Mouse (Mus musculus) heart, embryonic 15.5 days (tissue): ENCODE results near the gene Afap1. TPM values are rescaled to one million over a fixed set of nuclear protein-coding genes. Genes with fewer than 3 reads are reported as not detected.

Experiments used
- ATAC-seq: fragments of 200-750 bp; cut with Nextera tagmentation; replicated peaks from 2 replicates; pipeline ENCODE4 v1.8.0; 2017; ENCODE audit warnings: low read depth, moderate TSS enrichment; ENCODE audit not compliant: insufficient number of reproducible peaks, insufficient read depth, low FRiP score
- H3K27ac ChIP-seq: fragments of 300-500 bp; sonication (generic); 2 replicates; pipeline ENCODE4 v1.5.1; 2015; ENCODE audit warnings: mild to moderate bottlenecking, inconsistent platforms
- H3K27me3 ChIP-seq: fragments of 300-500 bp; sonication (generic); 2 replicates; pipeline ENCODE4 v1.6.1; 2015; ENCODE audit warnings: inconsistent platforms
- H3K36me3 ChIP-seq: fragments of 300-500 bp; sonication (generic); 2 replicates; pipeline ENCODE4 v1.6.1; 2015; ENCODE audit warnings: mild to moderate bottlenecking, inconsistent platforms
- H3K4me1 ChIP-seq: fragments of 300-500 bp; sonication (generic); replicated peaks from 2 replicates; pipeline ENCODE4 v1.6.1; 2015; ENCODE audit warnings: inconsistent platforms
- H3K4me2 ChIP-seq: fragments of 300-500 bp; sonication (generic); 2 replicates; pipeline ENCODE4 v1.6.1; 2015; ENCODE audit warnings: inconsistent platforms, mild to moderate bottlenecking, moderate library complexity
- H3K4me3 ChIP-seq: fragments of 300-500 bp; sonication (generic); 2 replicates; pipeline ENCODE4 v1.5.1; 2015; ENCODE audit warnings: mild to moderate bottlenecking, inconsistent platforms
- H3K9ac ChIP-seq: fragments of 300-500 bp; sonication (generic); 2 replicates; pipeline ENCODE4 v1.6.1; 2015; ENCODE audit warnings: mild to moderate bottlenecking, inconsistent platforms
- H3K9me3 ChIP-seq: fragments of 300-500 bp; sonication (generic); replicated peaks from 2 replicates; pipeline ENCODE4 v1.6.1; 2016; ENCODE audit warnings: inconsistent platforms
- WGBS: fragments of 180-500 bp; shearing (Covaris S2); methylation state at CpG from one replicate; pipeline ENCODE4 v1.1.7; 2015; ENCODE audit warnings: mixed read lengths; 5-methylcytosine and 5-hydroxymethylcytosine counted together
- polyA plus RNA-seq: library from polyadenylated mRNA; unstranded; fragments of >200 nt; fragmentation: Nextera tagmentation; extraction: Ambion mirVana; gene quantifications from 2 replicates; pipeline ENCODE4 v1.2.1, GENCODE M21; 2015

Afap1 gene
- polyA plus RNA-seq, 1 experiment from 2014 or later, result 22.6 TPM

DNA sequence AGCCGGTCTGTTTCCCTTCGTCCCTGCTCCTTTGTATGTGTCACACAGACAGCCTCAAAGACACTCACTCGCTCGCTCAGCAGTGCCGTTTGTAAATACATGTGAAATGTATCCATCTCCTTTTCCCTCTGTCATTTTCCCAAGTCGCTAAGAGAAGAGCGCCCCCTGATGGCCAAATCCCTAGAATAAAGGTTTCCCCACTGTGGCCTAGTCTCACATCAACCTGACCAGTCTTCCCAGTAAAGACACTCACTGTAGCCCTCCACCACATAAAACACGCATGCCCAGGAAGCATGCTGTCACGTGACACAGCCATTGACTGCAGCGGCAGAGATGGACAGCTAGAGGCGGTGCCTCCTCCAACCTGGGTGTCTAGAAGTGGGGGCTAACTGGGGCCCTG lies 8.9 kb upstream of the Afap1 start:
- Histone ChIP-seq H3K27ac (no peak overlapping the region), H3K9ac (no peak overlapping the region), H3K9me3 (no peaks in the 10 kb centered on the region), H3K36me3 (no peaks in the 10 kb centered on the region), H3K4me3 (no peak overlapping the region), H3K27me3 (no peaks in the 10 kb centered on the region), H3K4me2 (no peak overlapping the region), H3K4me1 (peaks cover 5% of the 10 kb centered on the region)
- WGBS, result 46% methylated on average over 11 of the region's 11 CpGs
- ATAC-seq, result no peak

DNA sequence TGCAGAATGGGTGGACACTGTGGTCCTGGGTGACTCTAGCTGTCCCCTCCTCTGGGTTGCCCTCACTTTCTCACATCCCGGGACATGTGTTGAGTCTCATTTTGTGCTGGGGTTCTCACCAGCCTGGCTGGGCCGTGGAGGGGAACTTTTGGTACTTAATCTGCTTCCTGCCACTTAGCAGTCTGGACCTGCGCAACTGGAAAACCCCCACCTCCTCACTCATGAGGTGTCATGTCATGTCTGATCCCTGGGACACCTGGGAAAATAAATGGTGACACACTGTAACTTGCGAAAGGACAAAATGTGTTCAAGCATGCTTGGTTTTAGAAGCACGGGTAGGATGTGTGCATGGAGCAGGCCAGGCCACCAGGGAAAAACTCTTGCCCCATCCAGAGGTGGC lies 8.4 kb upstream of the Afap1 start:
- Histone ChIP-seq H3K4me1 (peaks cover 3% of the 10 kb centered on the region), H3K27ac (no peak overlapping the region), H3K9ac (no peak overlapping the region), H3K36me3 (no peaks in the 10 kb centered on the region), H3K27me3 (no peaks in the 10 kb centered on the region), H3K4me3 (no peak overlapping the region), H3K4me2 (no peak overlapping the region), H3K9me3 (no peaks in the 10 kb centered on the region)
- ATAC-seq, result no peak
- 84% methylated on average over 5 of the region's 5 CpGs for WGBS

DNA sequence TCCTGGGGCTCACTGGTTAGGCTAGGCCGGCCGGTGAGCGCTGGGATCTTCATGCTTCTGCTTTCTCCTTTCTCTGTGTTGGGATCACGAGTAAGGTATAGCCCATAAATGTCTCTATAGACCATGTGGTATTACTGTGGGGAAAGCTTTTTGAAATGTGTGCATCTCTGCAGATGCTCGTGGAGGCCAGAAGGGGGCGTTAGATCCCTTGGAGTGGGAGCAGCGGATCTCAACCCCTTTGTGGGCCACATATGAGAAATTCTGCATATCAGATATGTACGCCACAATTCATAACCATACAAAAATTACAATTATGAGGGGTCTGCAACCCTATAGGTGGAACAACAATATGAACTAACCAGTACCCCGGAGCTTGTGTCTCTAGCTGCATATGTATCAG lies 4.2 kb upstream of the Afap1 start:
- WGBS, result 46% methylated on average over 9 of the region's 9 CpGs
- Histone ChIP-seq H3K4me2 (no peak overlapping the region), H3K36me3 (no peaks in the 10 kb centered on the region), H3K27ac (no peak overlapping the region), H3K9me3 (no peaks in the 10 kb centered on the region), H3K27me3 (no peaks in the 10 kb centered on the region), H3K4me1 (peaks cover 8% of the 10 kb centered on the region), H3K4me3 (no peak overlapping the region), H3K9ac (no peak overlapping the region)
- ATAC-seq, result no peak

DNA sequence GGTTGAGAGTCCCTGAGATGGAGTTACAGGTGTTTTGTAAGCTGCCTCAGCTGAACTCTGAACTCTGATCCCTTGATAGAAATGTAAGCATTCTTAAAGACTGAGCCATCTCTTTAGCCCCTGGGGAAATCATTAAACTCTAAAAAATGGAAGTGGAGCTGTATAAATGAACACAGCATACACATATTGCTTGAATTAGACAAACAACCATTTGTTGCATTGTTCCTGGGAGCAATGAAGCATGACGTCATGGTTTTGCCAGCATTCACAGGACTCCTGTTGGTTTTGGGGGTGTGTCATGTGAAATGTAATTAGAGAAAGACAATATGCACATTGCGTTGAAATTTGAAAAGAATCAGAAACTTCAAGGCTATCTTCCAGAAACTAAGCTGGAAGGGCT lies 3.5 kb upstream of the Afap1 start:
- H3K9me3 ChIP-seq, result no peaks in the 10 kb centered on the region
- no peaks in the 10 kb centered on the region for H3K36me3 ChIP-seq
- no peaks in the 10 kb centered on the region for H3K27me3 ChIP-seq
- no peak overlapping the region for H3K9ac ChIP-seq
- no peak overlapping the region for H3K4me2 ChIP-seq
- ATAC-seq, result no peak
- H3K4me1 ChIP-seq, result peaks cover 11% of the 10 kb centered on the region
- H3K27ac ChIP-seq, result no peak overlapping the region
- H3K4me3 ChIP-seq, result no peak overlapping the region
- 71% methylated on average over 2 of the region's 2 CpGs for WGBS

DNA sequence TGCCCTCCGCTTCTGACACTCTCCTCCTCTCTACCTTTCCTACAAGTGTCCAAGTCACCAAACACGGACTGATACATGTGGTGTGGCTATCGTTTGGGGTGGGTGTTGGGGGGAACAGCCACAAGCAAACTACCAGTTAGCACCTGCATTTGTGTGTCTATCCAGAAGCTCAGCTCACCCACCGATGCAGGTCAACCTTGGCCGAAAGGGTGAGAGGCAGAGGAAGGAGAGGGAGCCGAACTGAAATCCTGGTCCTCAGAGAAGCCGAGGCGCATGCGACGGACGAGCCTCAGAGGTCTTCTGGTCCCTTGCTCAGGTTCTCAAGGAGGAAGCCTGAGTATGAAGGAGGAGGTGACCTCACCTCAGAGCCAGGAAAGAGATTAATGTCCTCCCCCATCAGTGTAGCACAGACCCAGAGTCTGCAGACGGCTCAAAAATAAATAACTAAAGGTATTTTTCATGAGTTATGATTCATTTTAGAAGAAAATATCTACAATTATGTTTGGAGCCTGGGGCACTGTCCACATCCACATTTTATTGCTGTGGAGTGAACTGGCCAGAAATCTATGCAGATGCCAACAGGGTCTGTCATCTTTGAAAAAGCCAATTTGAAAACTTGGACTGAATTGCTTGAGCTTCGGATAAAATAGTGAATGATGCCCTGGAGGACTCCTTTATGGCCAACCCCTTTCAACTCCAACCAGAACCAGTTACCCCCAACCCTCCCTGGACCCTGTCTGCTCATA lies 2.0 kb upstream of the Afap1 start:
- H3K4me3 ChIP-seq, result no peak overlapping the region
- H3K4me2 ChIP-seq, result no peak overlapping the region
- 90% methylated on average over 13 of the region's 13 CpGs for WGBS
- ATAC-seq, result no peak
- H3K36me3 ChIP-seq, result no peaks in the 10 kb centered on the region
- no peaks in the 10 kb centered on the region for H3K27me3 ChIP-seq
- H3K27ac ChIP-seq, result no peak overlapping the region
- peaks cover 25% of the 10 kb centered on the region for H3K4me1 ChIP-seq
- no peaks in the 10 kb centered on the region for H3K9me3 ChIP-seq
- H3K9ac ChIP-seq, result no peak overlapping the region

DNA sequence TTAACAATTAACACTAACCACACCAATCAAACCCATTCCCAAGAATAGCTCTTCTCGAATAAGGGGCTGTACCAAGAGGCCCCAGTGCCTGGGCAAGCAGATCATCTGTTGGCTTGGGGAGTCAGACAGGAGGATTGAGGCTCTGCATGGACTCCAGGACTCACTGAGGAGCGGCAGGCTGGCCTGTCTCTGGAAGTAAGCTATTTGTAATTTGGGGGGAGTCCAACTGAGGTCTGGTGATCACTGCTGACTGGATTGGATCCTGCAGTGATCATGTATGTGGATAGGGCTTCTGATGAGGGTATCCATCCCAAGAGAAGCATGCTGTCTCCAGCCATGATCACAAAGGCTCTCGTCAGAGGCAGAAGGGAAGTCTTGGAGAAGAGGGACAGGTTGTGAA lies 756 bp upstream of the Afap1 start:
- ATAC-seq, result no peak
- 78% methylated on average over 3 of the region's 3 CpGs for WGBS
- no peaks in the 10 kb centered on the region for H3K36me3 ChIP-seq
- no peaks in the 10 kb centered on the region for H3K9me3 ChIP-seq
- H3K9ac ChIP-seq, result no peak overlapping the region
- no peak overlapping the region for H3K4me2 ChIP-seq
- H3K27me3 ChIP-seq, result no peaks in the 10 kb centered on the region
- H3K4me1 ChIP-seq, result peaks cover 37% of the 10 kb centered on the region
- no peak overlapping the region for H3K4me3 ChIP-seq
- no peak overlapping the region for H3K27ac ChIP-seq

DNA sequence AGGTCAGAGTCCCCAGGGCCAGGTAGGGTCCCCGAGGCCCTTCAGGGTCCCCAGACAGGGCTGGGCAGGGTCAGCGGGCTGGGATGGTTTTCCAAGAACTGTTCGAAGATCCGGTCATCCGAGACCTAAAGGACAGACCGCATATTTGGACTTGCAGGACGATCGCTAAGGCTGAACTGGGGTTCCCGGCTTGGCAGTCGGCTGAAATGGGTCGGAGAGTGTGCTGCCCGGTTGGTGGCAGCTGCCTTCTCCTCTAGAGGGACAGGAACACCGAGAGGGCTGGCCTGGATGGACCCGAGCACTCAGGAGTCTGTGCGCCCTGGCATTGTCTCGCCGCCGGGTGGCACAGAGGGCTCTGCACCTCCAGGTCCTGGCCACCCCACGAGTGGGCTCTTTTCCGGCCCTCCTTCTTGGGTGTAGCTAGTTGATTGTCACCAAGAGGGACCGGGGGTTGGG lies 714 bp downstream of the Afap1 start:
- peak overlapping the region; percentile 97 for H3K9ac ChIP-seq
- no peaks in the 10 kb centered on the region for H3K36me3 ChIP-seq
- peak overlapping the region; percentile 92 for H3K4me2 ChIP-seq
- under 1% methylated on average over 21 of the region's 21 CpGs for WGBS
- ATAC-seq, result peak; percentile 67
- H3K27me3 ChIP-seq, result no peaks in the 10 kb centered on the region
- peak overlapping the region; percentile 91 for H3K4me3 ChIP-seq
- H3K27ac ChIP-seq, result peak overlapping the region; percentile 87
- H3K4me1 ChIP-seq, result peaks cover 45% of the 10 kb centered on the region
- H3K9me3 ChIP-seq, result no peaks in the 10 kb centered on the region

DNA sequence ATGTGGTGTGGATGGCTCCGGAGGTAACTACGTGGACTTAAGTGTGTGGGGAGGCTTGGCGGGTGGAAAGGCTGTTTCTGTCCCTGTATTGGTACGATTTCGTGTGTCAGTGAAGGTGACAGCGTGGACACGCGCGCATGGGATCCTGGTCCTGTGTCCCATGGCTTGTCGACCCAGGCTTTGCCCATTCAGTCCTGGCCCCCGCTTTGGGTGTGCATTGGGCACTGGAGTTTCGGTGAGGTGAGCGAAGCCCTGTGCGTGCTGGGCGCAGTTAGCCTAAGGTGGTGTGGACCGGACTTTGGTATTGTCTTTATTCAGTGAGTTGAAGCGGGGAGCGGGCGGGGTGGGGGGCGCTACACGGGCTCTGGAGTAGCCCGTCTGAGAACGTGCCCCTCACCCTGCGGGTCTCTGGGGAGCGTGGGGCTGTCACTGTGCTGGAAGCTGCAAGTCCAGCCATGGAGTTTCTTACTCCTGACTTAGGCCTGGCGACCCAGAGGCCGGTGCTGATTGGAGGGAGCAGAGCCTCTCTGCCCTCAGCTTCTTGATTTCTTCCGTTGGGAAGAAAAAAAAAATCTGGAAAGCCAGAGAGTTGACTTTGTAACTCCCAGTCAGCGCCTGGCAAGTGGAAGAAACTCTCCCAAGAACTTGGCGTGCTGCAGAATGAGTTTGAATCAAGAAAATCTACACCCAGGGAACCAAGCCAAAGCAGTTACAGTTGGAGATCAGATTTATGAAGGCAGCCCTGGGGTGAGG lies 1.4 kb downstream of the Afap1 start:
- peak overlapping the region; percentile 97 for H3K9ac ChIP-seq
- WGBS, result 8% methylated on average over 30 of the region's 30 CpGs
- H3K4me1 ChIP-seq, result peaks cover 46% of the 10 kb centered on the region
- H3K27ac ChIP-seq, result peak overlapping the region; percentile 87
- no peak for ATAC-seq
- H3K9me3 ChIP-seq, result no peaks in the 10 kb centered on the region
- H3K36me3 ChIP-seq, result no peaks in the 10 kb centered on the region
- H3K4me3 ChIP-seq, result peak overlapping the region; percentile 91
- H3K4me2 ChIP-seq, result peak overlapping the region; percentile 92
- no peaks in the 10 kb centered on the region for H3K27me3 ChIP-seq

DNA sequence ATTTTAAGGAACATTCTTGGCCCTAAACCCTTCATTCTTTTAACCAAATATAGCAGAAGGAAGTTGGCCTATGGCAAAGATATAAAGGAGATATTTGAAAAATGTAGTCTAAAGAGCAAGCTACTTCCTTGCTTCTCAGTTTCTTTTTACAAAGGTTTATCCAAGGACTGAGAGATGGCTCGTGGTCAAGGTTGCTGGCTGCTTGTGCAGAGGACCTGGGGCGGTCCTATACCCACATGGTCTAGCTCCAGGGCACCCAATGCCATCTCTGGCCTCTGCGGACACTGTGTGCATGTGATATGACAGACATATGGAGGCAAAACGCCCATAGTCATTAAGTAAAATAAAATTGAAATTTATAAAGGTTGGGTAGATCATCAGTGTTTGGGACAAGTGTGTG lies 2.8 kb downstream of the Afap1 start:
- Histone ChIP-seq H3K9me3 (no peaks in the 10 kb centered on the region), H3K9ac (no peak overlapping the region), H3K4me3 (no peak overlapping the region), H3K27ac (peak overlapping the region; percentile 7; the same call in 1 of the 2 replicates), H3K36me3 (no peaks in the 10 kb centered on the region), H3K4me1 (peaks cover 61% of the 10 kb centered on the region), H3K4me2 (peak overlapping the region; percentile 92; the same call in 1 of the 2 replicates), H3K27me3 (no peaks in the 10 kb centered on the region)
- no peak for ATAC-seq
- 80% methylated on average over 4 of the region's 4 CpGs for WGBS

DNA sequence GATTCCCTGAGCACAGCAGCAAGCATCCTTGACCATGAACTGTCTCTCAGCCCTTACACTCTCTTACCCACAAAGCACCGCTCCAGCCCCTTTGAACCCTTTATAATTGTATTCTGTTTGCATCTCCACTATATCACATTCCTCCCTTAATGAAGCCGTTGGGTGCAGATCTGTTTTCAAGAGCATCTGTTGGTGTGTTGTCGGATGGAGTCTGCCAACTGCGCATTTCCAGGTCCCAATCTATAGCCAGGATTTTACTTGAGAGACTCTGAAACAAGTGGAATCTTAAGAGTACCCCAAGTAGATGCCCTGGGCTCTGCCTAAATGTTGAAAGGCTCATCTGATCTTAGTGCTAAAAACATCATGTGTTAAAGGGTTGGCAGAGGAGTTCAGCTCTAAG lies 3.4 kb downstream of the Afap1 start:
- WGBS, result 64% methylated on average over 4 of the region's 4 CpGs
- Histone ChIP-seq H3K9ac (no peak overlapping the region), H3K4me3 (no peak overlapping the region), H3K36me3 (no peaks in the 10 kb centered on the region), H3K4me1 (peaks cover 67% of the 10 kb centered on the region), H3K4me2 (peak overlapping the region; percentile 92; the same call in 1 of the 2 replicates), H3K9me3 (no peaks in the 10 kb centered on the region), H3K27ac (peak overlapping the region; percentile 21; the same call in 1 of the 2 replicates), H3K27me3 (no peaks in the 10 kb centered on the region)
- no peak for ATAC-seq

DNA sequence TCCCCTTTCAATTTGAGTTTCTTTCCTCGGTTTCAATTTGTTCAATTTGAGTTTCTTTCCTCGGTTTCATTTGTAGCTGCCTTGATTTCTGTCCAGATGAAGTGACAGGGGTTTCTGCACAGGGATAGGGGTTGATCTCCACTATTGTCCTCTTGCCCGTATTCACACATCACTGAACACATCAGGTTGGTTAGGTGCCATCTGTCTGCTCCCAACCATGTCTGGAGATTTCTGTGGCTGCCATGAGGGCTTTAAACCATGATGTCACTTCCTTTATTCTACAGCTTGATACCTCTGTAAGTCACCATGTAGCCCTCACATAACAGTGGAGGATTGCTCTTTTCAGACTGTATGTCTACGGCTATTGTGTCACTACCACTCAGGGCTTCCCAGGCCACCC lies 4.0 kb downstream of the Afap1 start:
- ATAC-seq, result no peak
- Histone ChIP-seq H3K4me2 (no peak overlapping the region; the same call in 1 of the 2 replicates), H3K4me1 (peaks cover 68% of the 10 kb centered on the region), H3K27me3 (no peaks in the 10 kb centered on the region), H3K9me3 (no peaks in the 10 kb centered on the region), H3K27ac (peak overlapping the region; percentile 21; the same call in 1 of the 2 replicates), H3K4me3 (no peak overlapping the region), H3K36me3 (no peaks in the 10 kb centered on the region), H3K9ac (no peak overlapping the region)
- 61% methylated on average over 4 of the region's 4 CpGs for WGBS
